Mouse (Mus musculus) cerebellum, postnatal 25 days (tissue): Measurements from ENCODE around the gene Luc7l.

Experiments used
- DNase-seq, 2 experiments: peaks; one replicate each; pipeline ENCODE4 v3.0.0; 2021; ENCODE audit warnings: mixed read lengths in 2 of 2

Gene Luc7l

GRCm38 (mm10) chr17:26252539-26253251 lies at the start of gene Luc7l:
Gene Luc7l, plus strand, starts transcription at chr17:26252896.
- peak; percentile 97 for DNase-seq

GRCm38 (mm10) chr17:26203321-26203811 lies 49.3 kb upstream of the Luc7l start:
- DNase-seq: peak; percentile 44 to 53

GRCm38 (mm10) chr17:26204766-26205165 lies 47.9 kb upstream of the Luc7l start:
- no peak for DNase-seq

GRCm38 (mm10) chr17:26206392-26206791 lies 46.3 kb upstream of the Luc7l start:
- no peak for DNase-seq

GRCm38 (mm10) chr17:26207686-26208085 lies 45.0 kb upstream of the Luc7l start, which contains the start of gene Arhgdig:
Gene Arhgdig, minus strand, starts transcription at chr17:26207786.
- DNase-seq: no peak

GRCm38 (mm10) chr17:26212241-26212640 lies 40.5 kb upstream of the Luc7l start:
- DNase-seq: no peak

- DNase-seq: no peak
Measured at GRCm38 (mm10) chr17:26212681-26213080, 40.0 kb upstream of the Luc7l start.

GRCm38 (mm10) chr17:26221508-26221907 lies 31.2 kb upstream of the Luc7l start:
- no peak for DNase-seq

GRCm38 (mm10) chr17:26225150-26225549 lies 27.5 kb upstream of the Luc7l start:
- DNase-seq: no peak

GRCm38 (mm10) chr17:26229776-26230175 lies 22.9 kb upstream of the Luc7l start:
- no peak for DNase-seq

- no peak for DNase-seq
Measured at GRCm38 (mm10) chr17:26231156-26231555, 21.5 kb upstream of the Luc7l start.

- no peak for DNase-seq
Measured at GRCm38 (mm10) chr17:26232863-26233262, 19.8 kb upstream of the Luc7l start.

- DNase-seq: no peak
Measured at GRCm38 (mm10) chr17:26234386-26234785, 18.3 kb upstream of the Luc7l start.

- no peak for DNase-seq
Measured at GRCm38 (mm10) chr17:26235077-26235815, 17.4 kb upstream of the Luc7l start.

GRCm38 (mm10) chr17:26237667-26238066 lies 15.0 kb upstream of the Luc7l start:
- DNase-seq: no peak

- DNase-seq: no peak
Measured at GRCm38 (mm10) chr17:26239551-26239950, 13.1 kb upstream of the Luc7l start.

- no peak for DNase-seq
Measured at GRCm38 (mm10) chr17:26240120-26240790, 12.4 kb upstream of the Luc7l start.

GRCm38 (mm10) chr17:26240990-26241389 lies 11.7 kb upstream of the Luc7l start:
- DNase-seq: no peak

- DNase-seq: peak in 1 of 2 experiments; percentile 70
Measured at GRCm38 (mm10) chr17:26243471-26244100, 9.1 kb upstream of the Luc7l start.

- DNase-seq: peak; percentile 93 to 97
Measured at GRCm38 (mm10) chr17:26244101-26244841, 8.4 kb upstream of the Luc7l start, which contains the start of gene Fam234a. Gene Fam234a, minus strand, starts transcription at chr17:26244242.

GRCm38 (mm10) chr17:26251886-26252538 lies 684 bp upstream of the Luc7l start:
- DNase-seq: no peak
